Mouse (Mus musculus) cerebellum, postnatal 25 days (tissue): ENCODE results near the gene Celsr3.

Experiments
- DNase-seq, 2 experiments: peaks; one replicate each; pipeline ENCODE4 v3.0.0; 2021; ENCODE audit warnings: mixed read lengths in 2 of 2

The Celsr3 gene

DNA sequence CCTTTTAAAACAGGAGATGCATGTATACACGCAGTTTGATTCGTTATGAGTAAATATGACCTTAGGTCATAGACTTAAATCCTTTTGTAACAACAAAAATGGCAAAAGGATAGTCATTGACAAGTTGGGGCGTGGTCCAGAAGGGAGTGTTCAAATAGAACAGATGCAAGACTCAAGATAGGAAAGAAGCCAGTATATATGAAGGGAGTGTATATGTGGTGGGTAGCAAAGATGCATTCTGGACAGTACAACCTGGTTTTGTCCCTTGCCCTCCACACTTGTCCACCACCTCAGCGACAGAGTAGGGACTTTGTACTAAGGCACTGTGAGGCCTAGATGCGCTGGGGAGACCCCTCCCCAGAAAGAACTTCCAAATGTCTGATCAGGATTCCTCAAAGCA is 18.4 kb upstream of the Celsr3 start:
- no peak for DNase-seq

GRCm38 (mm10) chr9:108808163-108808665 is 17.9 kb upstream of the Celsr3 start, which contains the start of gene Nckipsd:
TSS of gene Nckipsd (plus strand) at chr9:108808368.
- peak; percentile 99 for DNase-seq

- DNase-seq: peak in 1 of 2 experiments; percentile 23
Measured at GRCm38 (mm10) chr9:108809188-108809587, 16.9 kb upstream of the Celsr3 start.

DNA sequence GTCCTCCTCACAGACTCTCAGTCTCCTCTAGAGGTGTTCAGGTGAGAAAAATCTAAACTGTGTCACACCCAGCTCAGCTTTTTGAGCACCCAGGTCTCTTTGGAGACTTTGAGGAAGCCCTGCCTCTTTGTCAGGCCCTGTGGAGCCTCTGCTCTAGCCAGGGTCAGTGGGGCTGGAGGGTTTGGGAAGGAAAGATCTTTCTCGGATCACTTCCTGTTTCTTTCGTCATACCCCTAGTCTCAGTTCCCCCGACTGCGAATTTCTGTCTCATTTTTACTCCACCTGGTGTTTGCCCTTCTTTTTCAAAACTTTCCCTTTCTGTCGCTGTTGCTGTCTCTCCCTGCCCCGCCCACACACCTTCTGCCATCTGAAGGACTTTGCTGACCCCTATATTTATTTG is 16.4 kb upstream of the Celsr3 start:
- no peak for DNase-seq

DNA sequence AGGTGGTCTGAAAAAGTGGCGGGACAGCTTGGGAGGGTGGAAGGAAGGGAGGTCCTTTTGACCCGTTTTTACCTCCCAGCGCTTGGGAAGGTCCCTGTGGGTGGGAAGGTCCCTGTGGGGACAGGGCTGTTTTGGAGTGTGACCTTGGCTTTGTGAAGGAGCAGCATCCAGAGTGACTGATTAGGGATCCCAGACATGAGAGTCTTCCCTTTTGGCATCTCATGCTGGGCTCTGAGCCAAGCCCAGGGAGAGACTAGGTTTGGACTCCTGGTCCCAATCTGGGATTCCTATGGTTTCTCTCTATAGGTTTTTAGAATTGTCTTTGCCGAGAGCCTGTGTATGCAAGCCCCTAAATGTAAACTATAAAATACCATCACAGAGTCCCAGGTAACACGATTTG is 15.6 kb upstream of the Celsr3 start:
- peak; percentile 43 to 62 for DNase-seq

DNA sequence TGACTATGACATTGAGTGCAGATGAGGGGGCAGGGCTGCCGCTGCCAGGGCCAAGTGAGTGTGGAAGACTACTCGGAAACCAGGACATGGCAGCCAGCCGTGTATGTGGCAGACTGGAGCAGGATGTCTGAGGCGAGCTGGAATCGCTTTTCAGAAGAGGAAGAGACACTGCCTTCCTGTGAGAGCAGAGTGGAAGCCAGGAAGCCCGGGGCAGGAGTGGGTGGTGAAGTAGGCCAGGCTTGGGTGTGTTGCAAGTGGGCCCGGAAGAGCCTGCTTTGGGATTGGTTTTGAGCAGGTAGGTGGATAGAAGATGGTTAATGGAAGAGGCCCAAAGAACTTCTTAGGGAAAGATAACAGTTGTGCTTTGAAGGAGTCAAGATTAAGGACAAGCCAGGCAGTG is 10.6 kb upstream of the Celsr3 start:
- no peak for DNase-seq

GRCm38 (mm10) chr9:108819495-108819894 is 6.6 kb upstream of the Celsr3 start:
- peak; percentile 72 to 84 for DNase-seq

GRCm38 (mm10) chr9:108820077-108820476 is 6.0 kb upstream of the Celsr3 start:
- DNase-seq: no peak

GRCm38 (mm10) chr9:108824144-108824685 is 1.9 kb upstream of the Celsr3 start:
- DNase-seq: peak in 1 of 2 experiments; percentile 55

GRCm38 (mm10) chr9:108824755-108825413 is 1.2 kb upstream of the Celsr3 start:
- peak; percentile 98 to 99 for DNase-seq

DNA sequence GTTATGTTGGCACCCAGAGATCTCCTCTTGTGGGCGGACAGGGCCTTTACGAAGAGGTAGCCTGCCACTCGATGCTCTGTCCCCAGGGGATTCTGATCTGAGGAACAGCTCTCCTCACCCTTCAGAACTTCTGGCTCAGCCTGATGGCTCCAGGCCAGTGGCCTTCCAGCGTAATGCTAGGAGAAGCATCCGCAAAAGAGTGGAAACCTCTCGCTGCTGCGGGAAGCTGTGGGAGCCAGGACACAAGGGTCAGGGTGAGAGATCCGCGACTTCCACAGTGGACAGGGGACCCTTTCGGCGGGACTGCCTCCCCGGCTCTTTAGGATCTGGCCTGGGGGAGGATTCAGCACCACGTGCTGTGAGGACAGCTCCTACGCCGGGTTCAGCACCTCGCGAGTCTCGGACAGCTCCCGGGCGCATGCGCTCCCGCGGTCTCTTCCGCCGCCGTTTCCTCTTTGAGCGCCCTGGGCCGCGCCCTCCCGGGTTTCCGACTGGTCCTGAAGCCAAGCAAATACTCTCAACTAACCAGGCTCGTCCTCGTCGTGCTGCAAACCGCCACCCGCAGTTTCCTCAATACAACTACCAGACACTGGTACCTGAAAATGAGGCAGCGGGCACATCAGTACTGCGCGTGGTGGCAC is 700 bp downstream of the Celsr3 start:
- peak; percentile 85 to 89 for DNase-seq

- DNase-seq: no peak
Measured at GRCm38 (mm10) chr9:108827454-108827853, 1.3 kb downstream of the Celsr3 start.

DNA sequence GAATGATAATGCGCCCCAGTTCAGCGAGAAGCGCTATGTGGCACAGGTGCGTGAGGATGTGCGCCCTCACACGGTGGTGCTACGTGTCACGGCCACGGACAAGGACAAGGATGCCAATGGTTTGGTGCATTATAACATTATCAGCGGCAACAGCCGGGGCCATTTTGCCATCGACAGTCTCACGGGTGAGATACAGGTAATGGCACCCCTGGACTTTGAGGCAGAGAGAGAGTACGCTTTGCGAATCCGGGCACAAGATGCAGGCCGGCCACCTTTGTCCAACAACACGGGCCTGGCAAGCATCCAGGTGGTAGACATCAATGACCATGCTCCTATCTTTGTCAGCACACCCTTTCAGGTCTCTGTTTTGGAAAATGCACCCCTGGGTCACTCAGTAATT is 1.8 kb downstream of the Celsr3 start:
- peak in 1 of 2 experiments; percentile 59 for DNase-seq

GRCm38 (mm10) chr9:108831637-108832036 is 5.5 kb downstream of the Celsr3 start:
- DNase-seq: peak in 1 of 2 experiments; percentile 35

- peak; percentile 75 to 84 for DNase-seq
Measured at GRCm38 (mm10) chr9:108832390-108833108, 6.4 kb downstream of the Celsr3 start.

GRCm38 (mm10) chr9:108842989-108843388 is 16.9 kb downstream of the Celsr3 start:
- DNase-seq: peak; percentile 90 to 92

- DNase-seq: no peak
Measured at GRCm38 (mm10) chr9:108845390-108845789, 19.3 kb downstream of the Celsr3 start.

DNA sequence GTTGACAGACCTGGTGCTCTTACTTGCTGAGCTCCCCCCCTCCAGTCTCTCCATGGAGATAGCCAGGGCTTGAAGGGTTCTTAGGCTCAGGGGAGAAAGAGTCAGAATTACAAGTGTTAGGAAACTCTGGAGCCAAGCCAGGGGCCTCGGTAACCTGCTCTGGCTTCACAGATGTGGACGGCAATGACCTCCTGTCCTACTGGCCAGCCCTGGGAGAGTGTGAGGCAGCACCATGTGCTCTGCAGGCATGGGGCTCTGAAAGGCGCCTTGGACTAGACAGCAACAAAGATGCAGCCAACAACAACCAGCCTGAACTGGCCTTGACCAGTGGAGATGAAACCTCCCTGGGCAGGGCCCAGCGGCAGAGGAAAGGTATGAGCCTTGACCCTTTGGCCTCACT is 21.3 kb downstream of the Celsr3 start:
- DNase-seq: no peak

GRCm38 (mm10) chr9:108848419-108848818 is 22.3 kb downstream of the Celsr3 start:
- no peak for DNase-seq

DNA sequence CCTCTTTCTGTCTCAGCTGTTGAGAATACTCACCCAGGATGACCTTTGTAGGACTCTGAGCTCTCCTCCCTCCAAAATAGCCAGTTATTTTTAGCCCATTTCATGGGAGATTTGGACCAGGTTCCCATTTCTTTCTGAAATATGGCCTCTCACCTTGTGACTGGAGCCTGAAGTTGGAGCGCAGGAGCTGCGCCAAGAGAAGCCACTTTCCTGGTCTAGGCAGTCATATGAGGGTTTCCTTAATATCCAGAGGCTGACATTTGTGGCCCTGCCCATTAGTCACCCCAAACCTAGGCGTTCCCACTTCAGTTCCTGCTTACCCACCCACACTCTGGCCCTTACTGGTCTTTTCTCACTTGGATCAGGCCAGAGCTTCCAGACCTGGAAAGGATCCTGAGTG is 26.9 kb downstream of the Celsr3 start, which contains the start of gene Slc26a6:
Slc26a6 (plus strand) TSS at position 308 of the 400 bp plus-strand sequence.
- DNase-seq: peak in 1 of 2 experiments; percentile 38

DNA sequence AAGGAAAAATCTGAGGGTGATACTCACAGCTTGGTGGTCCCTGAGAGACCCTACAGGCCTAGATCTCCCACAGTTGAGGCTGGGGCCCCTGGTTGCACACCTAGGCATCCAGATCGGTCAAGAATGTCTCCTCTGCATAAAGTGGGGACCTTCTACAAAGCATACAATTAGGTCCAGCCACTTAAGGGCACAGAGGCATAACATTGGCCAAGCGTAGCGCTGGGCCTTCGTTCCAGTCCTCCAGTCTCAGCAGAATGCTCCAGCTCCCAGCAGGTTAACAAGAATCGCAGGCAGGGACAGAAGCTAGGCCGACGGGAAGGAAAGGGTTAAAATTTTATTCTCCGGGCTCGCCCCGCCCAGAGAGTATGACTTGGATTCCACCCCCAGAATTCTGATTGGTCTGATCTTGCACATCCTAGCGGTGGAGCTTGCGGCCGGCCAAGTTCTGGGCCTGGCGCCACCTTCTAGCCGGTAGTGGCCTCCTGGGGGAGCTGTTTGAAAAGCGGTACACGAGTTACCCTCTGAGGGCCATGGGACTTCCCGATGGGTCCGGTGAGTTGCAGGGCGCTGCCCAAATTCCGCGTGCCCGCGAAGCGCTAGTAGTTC is 27.6 kb downstream of the Celsr3 start:
- DNase-seq: peak; percentile 93 to 95

DNA sequence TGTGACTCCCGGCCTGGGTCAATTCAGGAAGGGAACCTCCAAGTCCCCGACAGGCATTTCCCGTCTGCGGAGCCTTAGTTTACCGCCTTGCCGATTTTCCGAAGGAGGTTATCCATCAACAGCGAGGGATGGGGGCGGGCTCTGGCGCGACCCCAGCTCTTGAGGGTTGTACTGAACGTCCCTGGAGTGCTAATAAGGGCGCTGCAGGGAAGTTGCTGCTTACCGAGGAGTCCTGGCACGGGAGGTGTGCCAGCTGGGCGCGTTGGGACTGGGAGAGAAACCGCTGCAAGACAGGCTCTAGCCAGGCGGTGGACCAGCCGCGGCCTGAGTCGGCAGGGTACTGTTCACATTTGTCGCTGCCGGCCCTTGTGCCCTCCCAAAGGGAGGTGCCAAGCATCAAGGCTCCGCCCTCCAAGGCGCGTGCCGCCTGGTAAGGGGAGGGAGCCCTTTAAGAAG is 28.1 kb downstream of the Celsr3 start:
- DNase-seq: peak; percentile 85 to 90

- no peak for DNase-seq
Measured at GRCm38 (mm10) chr9:108855335-108855734, 29.2 kb downstream of the Celsr3 start.
